Mouse (Mus musculus) embryo, embryonic 10 days (tissue): ENCODE measurements at regions not wholly inside any gene's neighbourhood (a gene's known extent, or its start where the extent isn't known, plus 50 kb on each side); places are given as distances from the start of the nearest gene placed in this dataset.

ENCODE experiments used
- DNase-seq: peaks from one replicate; pipeline ENCODE4 v3.0.0-alpha.2; 2015; ENCODE audit warnings: low spot score

GRCm38 (mm10) chr2:172776485-172776884 is 163.6 kb downstream of the Bmp7 start:
- no peak for DNase-seq

- no peak for DNase-seq
These were observed 162.3 kb downstream of the Bmp7 start for GRCm38 (mm10) chr2:172777774-172778173.

GRCm38 (mm10) chr2:172779096-172779495 is 161.0 kb downstream of the Bmp7 start:
- DNase-seq, result no peak

DNA sequence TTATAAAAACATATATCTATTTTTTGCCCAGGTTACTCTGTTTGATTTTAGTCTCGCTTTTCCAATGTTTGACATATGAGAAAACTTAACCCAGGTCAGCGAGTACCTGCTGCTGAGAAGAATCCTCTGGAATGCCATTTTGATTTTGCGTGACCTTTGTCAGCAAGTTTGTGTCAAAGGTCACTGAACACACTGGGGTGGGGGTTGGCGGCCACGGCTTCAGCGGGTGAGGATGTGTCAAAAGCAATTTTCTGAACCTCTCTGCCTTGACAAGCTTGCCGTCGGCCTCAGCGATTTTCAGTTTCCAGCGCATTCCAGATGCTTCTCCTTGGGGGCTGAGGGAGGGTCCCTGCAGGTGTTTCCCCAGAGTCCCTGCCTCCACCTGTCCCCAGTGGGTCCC is 157.4 kb downstream of the Bmp7 start:
- DNase-seq, result peak; percentile 54

- no peak for DNase-seq
These were observed 153.8 kb downstream of the Bmp7 start for GRCm38 (mm10) chr2:172786297-172786696.

DNA sequence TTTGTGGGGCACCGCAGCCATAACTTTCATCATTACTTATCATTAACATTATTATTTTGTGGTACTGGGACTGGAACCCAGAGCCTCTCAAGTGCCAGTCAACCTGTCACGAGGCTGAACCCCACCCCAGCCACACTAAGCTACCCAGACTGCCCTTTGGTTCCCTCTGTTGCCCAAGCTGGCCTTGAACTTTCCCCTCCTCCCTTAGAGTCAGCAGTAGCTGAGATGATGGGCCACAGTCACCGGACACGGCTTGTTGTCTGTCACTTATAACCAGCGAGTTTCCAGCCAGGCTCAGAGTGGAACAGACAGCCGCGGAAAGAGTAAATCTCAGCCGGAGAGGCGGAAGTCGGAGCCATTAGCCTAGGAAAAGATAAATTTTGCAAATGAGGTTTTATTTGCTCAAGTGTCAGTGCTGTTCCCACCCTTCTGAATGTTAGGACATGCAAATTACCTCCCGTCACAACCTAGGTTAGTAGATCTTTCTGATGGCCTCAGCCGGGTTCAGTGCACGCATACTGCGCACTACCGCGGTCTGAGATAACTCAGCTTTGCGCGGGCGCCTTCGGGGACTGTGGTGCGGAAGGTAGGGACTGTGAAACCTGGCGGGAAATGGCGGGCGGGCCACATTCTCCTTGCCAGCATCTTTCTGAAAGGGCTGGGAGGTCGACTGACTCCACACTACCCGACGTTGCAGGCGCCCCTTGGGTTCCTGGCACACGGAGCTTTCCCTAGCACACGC is 152.7 kb downstream of the Bmp7 start:
- DNase-seq, result peak; percentile 46

- DNase-seq, result no peak
These were observed 150.9 kb downstream of the Bmp7 start for GRCm38 (mm10) chr2:172789260-172789659.

- DNase-seq, result peak; percentile 54
These were observed 147.6 kb downstream of the Bmp7 start for GRCm38 (mm10) chr2:172792555-172792954.

GRCm38 (mm10) chr2:172793991-172794390 is 146.1 kb downstream of the Bmp7 start:
- no peak for DNase-seq

- no peak for DNase-seq
These were observed 145.3 kb downstream of the Bmp7 start for GRCm38 (mm10) chr2:172794771-172795170.

DNA sequence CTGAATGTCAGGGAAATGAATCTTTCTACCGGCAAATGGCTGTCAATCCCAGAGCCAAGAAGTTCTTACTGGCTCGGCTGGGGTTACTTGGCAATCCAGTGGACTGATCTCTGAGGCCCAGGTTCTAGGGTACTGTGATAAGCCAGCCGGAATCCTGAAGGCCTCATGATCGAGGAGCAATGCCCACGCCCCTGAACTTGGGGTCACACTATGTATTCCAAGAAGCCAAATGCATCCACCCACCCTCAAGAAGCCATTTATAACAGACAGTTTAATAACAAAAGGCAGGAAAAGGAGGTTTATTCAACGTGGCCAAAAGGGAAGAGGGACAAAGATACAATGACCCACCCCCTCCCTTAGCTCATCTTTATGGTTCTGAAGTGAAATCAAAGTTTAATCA is 144.0 kb downstream of the Bmp7 start:
- DNase-seq, result no peak

- peak; percentile 55 for DNase-seq
These were observed 143.2 kb downstream of the Bmp7 start for GRCm38 (mm10) chr2:172796955-172797354.

- DNase-seq, result peak; percentile 60
These were observed 140.2 kb downstream of the Bmp7 start for GRCm38 (mm10) chr2:172799951-172800350.

DNA sequence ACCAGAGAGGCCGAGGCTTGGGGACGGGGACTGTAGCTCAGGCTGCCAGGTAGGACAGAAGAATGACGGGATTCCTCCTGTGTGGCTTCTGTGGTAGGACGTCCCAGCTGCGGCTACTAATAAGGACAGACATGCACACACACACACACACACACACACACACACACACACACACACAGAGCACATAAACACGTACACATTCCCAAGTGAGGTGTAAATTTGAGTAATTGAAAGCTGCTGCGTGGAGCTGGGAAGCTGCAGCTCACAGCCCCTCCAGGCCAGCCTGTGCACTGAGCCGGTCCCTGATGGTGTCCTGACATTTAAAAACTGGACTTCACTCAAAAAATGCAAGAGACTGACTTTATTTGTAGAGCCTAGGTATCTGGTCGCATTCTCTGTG is 139.3 kb downstream of the Bmp7 start:
- no peak for DNase-seq

- DNase-seq, result no peak
These were observed 138.3 kb downstream of the Bmp7 start for GRCm38 (mm10) chr2:172801804-172802203.

- no peak for DNase-seq
These were observed 132.7 kb downstream of the Bmp7 start for GRCm38 (mm10) chr2:172807446-172807845.

GRCm38 (mm10) chr2:172809306-172809705 is 130.8 kb downstream of the Bmp7 start:
- no peak for DNase-seq

DNA sequence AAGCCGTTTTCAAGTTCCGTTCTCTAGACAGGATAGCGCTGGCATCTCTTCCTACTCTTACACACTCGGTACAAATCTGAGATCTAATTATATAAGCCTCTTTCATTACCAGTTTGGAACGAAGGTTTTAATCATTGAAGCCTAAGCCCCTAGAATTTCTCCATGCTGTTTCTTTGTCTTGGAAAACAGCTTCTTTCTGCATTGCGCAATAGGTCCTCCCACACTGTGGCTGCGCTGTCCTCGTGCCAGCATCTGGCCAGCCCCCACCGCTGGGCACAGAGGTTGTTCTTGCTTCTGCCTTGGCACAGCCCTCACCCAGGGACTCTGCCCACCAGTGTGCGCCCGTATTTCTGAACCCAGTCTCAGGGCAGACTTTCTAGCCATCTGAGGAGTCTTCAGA is 126.8 kb downstream of the Bmp7 start:
- no peak for DNase-seq

GRCm38 (mm10) chr2:172813906-172814305 is 126.2 kb downstream of the Bmp7 start:
- no peak for DNase-seq

GRCm38 (mm10) chr2:172815146-172815545 is 125.0 kb downstream of the Bmp7 start:
- no peak for DNase-seq

- DNase-seq, result no peak
These were observed 122.9 kb downstream of the Bmp7 start for GRCm38 (mm10) chr2:172817058-172817745.
